Comparison of ENCODE assay signal across 8 mouse cellular contexts in the genomic region with DNA sequence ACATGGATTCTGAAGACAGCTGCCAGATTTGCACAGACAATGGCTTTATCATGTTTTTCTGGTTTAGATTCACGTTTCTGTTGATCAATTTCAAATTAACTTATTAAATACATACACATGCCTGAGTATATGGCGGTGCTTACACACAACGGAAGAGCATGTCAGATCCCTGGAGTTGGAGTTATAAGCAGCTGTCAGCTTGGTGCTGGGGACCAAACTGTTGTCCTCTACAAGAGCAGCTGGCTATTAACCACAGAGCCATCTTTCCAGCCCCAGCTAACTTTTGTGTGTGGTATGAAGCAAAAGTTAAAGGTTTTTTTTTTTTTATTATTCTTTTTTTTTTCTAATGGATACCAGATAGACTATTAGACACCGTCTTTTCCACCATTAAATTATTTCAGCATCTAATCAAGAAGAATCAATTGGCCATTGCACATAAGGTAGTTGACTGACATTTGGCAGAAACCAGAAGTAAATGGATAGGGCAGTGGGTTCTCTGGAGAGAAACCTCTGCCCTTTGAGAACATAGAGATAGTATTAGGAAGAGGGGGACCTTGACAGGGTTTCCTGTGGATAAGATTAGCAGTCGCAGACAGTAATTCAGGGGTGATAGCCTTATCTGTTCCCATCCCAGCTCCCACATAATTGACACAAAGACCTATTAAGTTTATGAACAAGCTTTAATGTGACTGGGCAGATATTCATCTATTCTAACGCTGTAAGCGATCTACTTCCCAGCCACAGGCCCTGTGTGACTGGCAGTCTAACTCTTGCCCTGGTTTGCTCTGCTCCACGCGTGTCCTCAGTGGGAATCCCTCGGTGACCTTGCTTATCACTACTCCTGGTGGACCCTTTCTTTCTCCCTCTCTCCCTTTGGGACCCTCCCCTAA. TPM values are rescaled to one million over a fixed set of nuclear protein-coding genes. Genes with fewer than 3 reads are reported as not detected.
A peak's percentile ranks its signal among the peaks of the same experiment; 100 is the strongest.
DNase-seq lines count a peak whose midpoint lies in the region; ATAC-seq and TF ChIP-seq lines count a peak whose summit lies in the region.

No protein-coding gene starts in this region.

- peak overlapping the region; percentile 75 for H3K9ac ChIP-seq in heart, embryonic 13.5 days
- peak overlapping the region; percentile 51 for H3K9ac ChIP-seq in MEL (ENCODE audit: control insufficient read depth, low read depth, low read length, poor library complexity, severe bottlenecking)
- H3K9ac ChIP-seq in hindbrain, embryonic 12.5 days = peak overlapping the region; percentile 53

- no peaks in the 10 kb centered on the region for H3K79me2 ChIP-seq in MEL (ENCODE audit: control insufficient read depth, insufficient read depth, low read length, poor library complexity)

- peaks cover 16% of the 10 kb centered on the region for H3K4me1 ChIP-seq in heart, embryonic 13.5 days
- peaks cover 3 to 8% of the 10 kb centered on the region in 2 experiments for H3K4me1 ChIP-seq in MEL (ENCODE audit: control insufficient read depth in 1 of 2, insufficient read depth in 2 of 2, low read length in 2 of 2)
- H3K4me1 ChIP-seq in hindbrain, embryonic 12.5 days = peaks cover 15% of the 10 kb centered on the region

- H3K9me3 ChIP-seq in heart, embryonic 13.5 days = no peaks in the 10 kb centered on the region
- H3K9me3 ChIP-seq in MEL (replicated peaks; ENCODE audit: insufficient read depth, low read length) = no peaks in the 10 kb centered on the region
- no peaks in the 10 kb centered on the region for H3K9me3 ChIP-seq in hindbrain, embryonic 12.5 days (replicated peaks)

- TF ChIP-seq POLR2A in MEL (IDR thresholded peaks at IDR 0.05; ENCODE audit: control insufficient read depth in 1 of 2, insufficient read depth in 1 of 2, low read depth in 1 of 2, low read length in 2 of 2, poor library complexity in 1 of 2) = 0 out of 4 replicates have a peak, but pooled peaks of 1 of the 2 experiments have one; percentile 16

- peak overlapping the region; percentile 69 for H3K4me2 ChIP-seq in heart, embryonic 13.5 days
- peak overlapping the region; percentile 56 for H3K4me2 ChIP-seq in hindbrain, embryonic 12.5 days (replicated peaks)

- DNase-seq in heart, adult 11 months = no peak
- DNase-seq in MEL (ENCODE audit: low read depth, low spot score) = no peak
- no peak for DNase-seq in Muller cell, postnatal 12 days (ENCODE audit: inconsistent ontology term)
- no peak for DNase-seq in embryo, embryonic 10.5 days (ENCODE audit: low spot score)
- DNase-seq in left cerebral cortex, postnatal 25 days (ENCODE audit: low spot score in 2 of 2) = no peak

- no peaks in the 10 kb centered on the region for H3K36me3 ChIP-seq in heart, embryonic 13.5 days
- peaks cover 0 to 8% of the 10 kb centered on the region in 2 experiments; a peak in 2 of 4 replicates for H3K36me3 ChIP-seq in MEL (ENCODE audit: control insufficient read depth in 1 of 2, insufficient read depth in 2 of 2, low read length in 2 of 2)
- no peaks in the 10 kb centered on the region for H3K36me3 ChIP-seq in hindbrain, embryonic 12.5 days

- H3K27ac ChIP-seq in heart, embryonic 13.5 days (replicated peaks) = peak overlapping the region; percentile 71
- H3K27ac ChIP-seq in MEL (ENCODE audit: control insufficient read depth, low read depth, low read length) = peak overlapping the region; percentile 73
- peak overlapping the region; percentile 89 for H3K27ac ChIP-seq in hindbrain, embryonic 12.5 days

- TF ChIP-seq RAD21 in MEL (IDR thresholded peaks at IDR 0.05; ENCODE audit: low read depth, low read length) = no peak

- TF ChIP-seq CTCF in MEL (IDR thresholded peaks at IDR 0.05 in 2 of 3, conservative IDR thresholded peaks at IDR 0.05 in 1 of 3; ENCODE audit: control insufficient read depth in 1 of 3, insufficient read depth in 1 of 3, low read depth in 2 of 3, low read length in 3 of 3, poor library complexity in 1 of 3, severe bottlenecking in 1 of 3) = no peak

- TF ChIP-seq EP300 in MEL (IDR thresholded peaks at IDR 0.05; ENCODE audit: low read depth in 1 of 2, low read length in 2 of 2) = peak; percentile 76 to 81

- no peak for ATAC-seq in heart, embryonic 13.5 days (ENCODE audit: extremely low read depth, insufficient number of reproducible peaks, low FRiP score, low TSS enrichment)
- peak; percentile 57 for ATAC-seq in hindbrain, embryonic 12.5 days (ENCODE audit: low FRiP score)
- ATAC-seq in megakaryocyte-erythroid progenitor cell, adult 5-6 weeks (replicated peaks; ENCODE audit: low FRiP score, low TSS enrichment, poor library complexity, severe bottlenecking) = peak; percentile 51

- intact Hi-C loops in left cerebral cortex, postnatal 25 days (cut with DNase I) = no loop called here

- H3K4me3 ChIP-seq in heart, embryonic 13.5 days = peak overlapping the region; percentile 43
- H3K4me3 ChIP-seq in MEL (ENCODE audit: control insufficient read depth in 1 of 2, insufficient read depth in 1 of 2, low read depth in 2 of 2, low read length in 2 of 2) = peak overlapping the region; percentile 49 to 61
- peak overlapping the region; percentile 31 for H3K4me3 ChIP-seq in hindbrain, embryonic 12.5 days

- 30% methylated on average over 10 of the region's 10 CpGs for WGBS in heart, embryonic 13.5 days
- WGBS in hindbrain, embryonic 12.5 days = 35% methylated on average over 10 of the region's 10 CpGs

- no peaks in the 10 kb centered on the region for H3K27me3 ChIP-seq in heart, embryonic 13.5 days (replicated peaks)
- no peaks in the 10 kb centered on the region; a peak in 1 of 4 replicates for H3K27me3 ChIP-seq in MEL (ENCODE audit: control insufficient read depth in 1 of 2, insufficient read depth in 2 of 2, low read length in 2 of 2)
- H3K27me3 ChIP-seq in hindbrain, embryonic 12.5 days = no peaks in the 10 kb centered on the region

TF ChIP-seq in MEL, 35 proteins besides CTCF, POLR2A, EP300 and RAD21 (continues in another document):
- TF ChIP-seq RCOR1 (IDR thresholded peaks at IDR 0.05; ENCODE audit: low read depth, low read length) (peak; percentile 62; the same call in 1 of the 2 replicates), MXI1 (IDR thresholded peaks at IDR 0.05; ENCODE audit: low read depth, low read length) (peak; percentile 35), UBTF (IDR thresholded peaks at IDR 0.05; ENCODE audit: borderline replicate concordance, insufficient read depth, low read depth, low read length) (no peak), TAL1 (IDR thresholded peaks at IDR 0.05; ENCODE audit: low read length) (no peak)

RNA-seq across cellular contexts. Expression of a gene that starts 12.2 kb away (rescaled TPM):
- polyA plus RNA-seq in heart, embryonic 13.5 days (2015; fragmentation: Nextera tagmentation; extraction: Ambion mirVana) = 2,411 and 2,681 TPM in 2 replicates
- 862 and 1,292 TPM in 2 replicates for total RNA-seq in MEL (2012; rRNA removed)
- polyA plus RNA-seq in MEL (2012; ENCODE audit: insufficient read depth in 1 of 2, insufficient read length in 2 of 2, low read depth in 1 of 2, low replicate concordance in 2 of 2, missing spikeins in 1 of 2) = 1,000 to 10,000 TPM in 1 of 2 experiments, 100 to 1,000 TPM in 1; 817 to 2,606 TPM
- 1,134 and 1,420 TPM in 2 replicates for polyA plus RNA-seq in hindbrain, embryonic 12.5 days (2016; fragmentation: Nextera tagmentation; extraction: Ambion mirVana)
- 591 and 602 TPM in 2 replicates for total RNA-seq in megakaryocyte-erythroid progenitor cell, adult 5-6 weeks (2014; fragmentation: Nextera tagmentation)
- total RNA-seq in megakaryocyte-erythroid progenitor cell, adult 5-6 weeks (2017) = 419 and 579 TPM in 2 replicates
- total RNA-seq in left cerebral cortex, postnatal 25 days (2021) = 100 to 1,000 TPM; 522 to 530 TPM

RNA-seq across cellular contexts. Expression of a gene that starts 20.9 kb away (rescaled TPM):
- 2.4 TPM in 2 replicates for polyA plus RNA-seq in heart, embryonic 13.5 days (2015; fragmentation: Nextera tagmentation; extraction: Ambion mirVana)
- total RNA-seq in MEL (2012; rRNA removed) = 0.23 and 0.69 TPM in 2 replicates
- polyA plus RNA-seq in MEL (2012; ENCODE audit: insufficient read depth in 1 of 2, insufficient read length in 2 of 2, low read depth in 1 of 2, low replicate concordance in 2 of 2, missing spikeins in 1 of 2) = 1 to 10 TPM in 1 of 2 experiments, not detected in 1; 1.5 TPM
- polyA plus RNA-seq in hindbrain, embryonic 12.5 days (2016; fragmentation: Nextera tagmentation; extraction: Ambion mirVana) = 2.7 and 2.9 TPM in 2 replicates
- 1.7 TPM in 1 of 2 replicates, not detected in the other for total RNA-seq in megakaryocyte-erythroid progenitor cell, adult 5-6 weeks (2014; fragmentation: Nextera tagmentation)
- 0.69 TPM in 1 of 2 replicates, not detected in the other for total RNA-seq in megakaryocyte-erythroid progenitor cell, adult 5-6 weeks (2017)
- 1 to 10 TPM; 2.8 to 3.4 TPM for total RNA-seq in left cerebral cortex, postnatal 25 days (2021)

RNA-seq across cellular contexts. Expression of a gene that starts 35.0 kb away (rescaled TPM):
- polyA plus RNA-seq in heart, embryonic 13.5 days (2015; fragmentation: Nextera tagmentation; extraction: Ambion mirVana) = 9.5 and 13.0 TPM in 2 replicates
- 4.3 and 4.9 TPM in 2 replicates for total RNA-seq in MEL (2012; rRNA removed)
- polyA plus RNA-seq in MEL (2012; ENCODE audit: insufficient read depth in 1 of 2, insufficient read length in 2 of 2, low read depth in 1 of 2, low replicate concordance in 2 of 2, missing spikeins in 1 of 2) = 10 to 100 TPM in 1 of 2 experiments, not detected in 1; 10.9 TPM
- polyA plus RNA-seq in hindbrain, embryonic 12.5 days (2016; fragmentation: Nextera tagmentation; extraction: Ambion mirVana) = 7.9 and 8.4 TPM in 2 replicates
- 9.3 and 15.1 TPM in 2 replicates for total RNA-seq in megakaryocyte-erythroid progenitor cell, adult 5-6 weeks (2014; fragmentation: Nextera tagmentation)
- 10.0 and 24.9 TPM in 2 replicates for total RNA-seq in megakaryocyte-erythroid progenitor cell, adult 5-6 weeks (2017)
- total RNA-seq in left cerebral cortex, postnatal 25 days (2021) = 1 to 10 TPM; 4.0 to 5.5 TPM

RNA-seq across cellular contexts. Expression of a gene that starts 49.1 kb away (rescaled TPM):
- polyA plus RNA-seq in heart, embryonic 13.5 days (2015; fragmentation: Nextera tagmentation; extraction: Ambion mirVana) = 118 and 125 TPM in 2 replicates
- total RNA-seq in MEL (2012; rRNA removed) = 91.6 and 91.8 TPM in 2 replicates
- 1,000 to 10,000 TPM in 1 of 2 experiments, 100 to 1,000 TPM in 1; 117 to 2,689 TPM for polyA plus RNA-seq in MEL (2012; ENCODE audit: insufficient read depth in 1 of 2, insufficient read length in 2 of 2, low read depth in 1 of 2, low replicate concordance in 2 of 2, missing spikeins in 1 of 2)
- 296 and 298 TPM in 2 replicates for polyA plus RNA-seq in hindbrain, embryonic 12.5 days (2016; fragmentation: Nextera tagmentation; extraction: Ambion mirVana)
- total RNA-seq in megakaryocyte-erythroid progenitor cell, adult 5-6 weeks (2014; fragmentation: Nextera tagmentation) = 98.4 and 103 TPM in 2 replicates
- 54.5 and 69.3 TPM in 2 replicates for total RNA-seq in megakaryocyte-erythroid progenitor cell, adult 5-6 weeks (2017)
- 10 to 100 TPM; 75.2 to 81.8 TPM for total RNA-seq in left cerebral cortex, postnatal 25 days (2021)

RNA-seq across cellular contexts. Expression of a gene that starts 49.9 kb away (rescaled TPM):
- polyA plus RNA-seq in heart, embryonic 13.5 days (2015; fragmentation: Nextera tagmentation; extraction: Ambion mirVana) = not detected in 2 replicates
- total RNA-seq in MEL (2012; rRNA removed) = not detected in 2 replicates
- polyA plus RNA-seq in MEL (2012; ENCODE audit: insufficient read depth in 1 of 2, insufficient read length in 2 of 2, low read depth in 1 of 2, low replicate concordance in 2 of 2, missing spikeins in 1 of 2) = not detected
- polyA plus RNA-seq in hindbrain, embryonic 12.5 days (2016; fragmentation: Nextera tagmentation; extraction: Ambion mirVana) = not detected in 2 replicates
- total RNA-seq in megakaryocyte-erythroid progenitor cell, adult 5-6 weeks (2014; fragmentation: Nextera tagmentation) = not detected in 2 replicates
- 0.65 TPM in 1 of 2 replicates, not detected in the other for total RNA-seq in megakaryocyte-erythroid progenitor cell, adult 5-6 weeks (2017)
- total RNA-seq in left cerebral cortex, postnatal 25 days (2021) = not detected
